Comparison of ENCODE assay signal across 9 mouse cellular contexts in the genomic region with DNA sequence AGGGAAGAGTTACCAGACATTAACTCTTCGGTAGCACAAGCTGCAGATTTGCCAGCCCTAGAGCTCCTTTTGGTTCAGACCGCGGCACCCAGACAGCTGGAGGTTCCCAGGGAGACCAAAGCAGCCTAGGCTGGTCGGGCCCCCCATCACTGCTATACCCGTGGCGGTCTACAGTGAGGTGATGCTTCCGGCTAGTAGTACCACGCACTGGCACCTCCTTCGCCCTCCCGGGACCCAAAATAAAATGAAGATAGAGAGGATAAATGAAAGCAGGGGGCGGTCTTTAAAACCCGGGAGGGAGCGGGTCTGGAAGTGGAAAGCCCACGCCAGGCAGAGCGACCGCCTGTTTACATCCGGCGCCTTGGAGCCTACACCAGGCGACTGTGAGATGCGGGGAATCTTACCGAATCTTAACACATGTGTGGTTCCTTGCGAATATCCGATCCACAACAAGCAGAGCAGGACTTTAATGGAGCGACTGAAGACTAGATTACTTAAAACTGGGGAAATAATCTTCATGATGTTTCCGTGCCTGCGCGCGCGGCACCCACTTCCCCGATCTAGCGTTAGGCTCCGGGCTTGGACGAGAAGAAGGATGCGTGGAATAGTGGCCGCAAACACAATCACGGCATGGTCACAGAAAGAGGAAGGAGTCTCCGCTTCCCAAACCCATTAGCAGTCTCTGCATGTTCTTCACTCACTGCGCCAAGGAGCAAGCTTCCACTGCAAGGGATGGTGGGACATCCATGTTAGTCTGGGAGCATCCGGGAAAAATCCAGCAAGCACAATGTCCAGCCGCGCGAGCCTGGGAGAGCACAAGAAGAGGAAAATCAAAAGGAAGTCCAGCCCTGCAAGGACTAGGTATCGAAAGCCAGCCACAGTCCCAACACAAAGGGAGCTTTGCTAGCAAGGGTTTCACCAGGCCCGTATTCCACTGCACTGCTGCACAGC. TPM values are rescaled to one million over a fixed set of nuclear protein-coding genes. Genes with fewer than 3 reads are reported as not detected.
A peak's percentile ranks its signal among the peaks of the same experiment; 100 is the strongest.
DNase-seq lines count a peak whose midpoint lies in the region; ATAC-seq and TF ChIP-seq lines count a peak whose summit lies in the region.
"Had no signal": no experiment of that assay in that cellular context is flagged by ENCODE, and none has a peak within 500 bp of the region (broad histone marks: within the 10 kb centered on the region; RNA-seq: fewer than 3 reads in every experiment).

No protein-coding gene starts in this region.

- TF ChIP-seq CTCF in brain, embryonic 14.5 days (IDR thresholded peaks at IDR 0.05; ENCODE audit: borderline replicate concordance, extremely low read depth, insufficient read depth, insufficient read length) = no peak

- TF ChIP-seq POLR2A in brain, embryonic 14.5 days (IDR thresholded peaks at IDR 0.05; ENCODE audit: borderline replicate concordance, extremely low read depth, insufficient read depth, insufficient read length, poor library complexity, severe bottlenecking) = no peak

- no peaks in the 10 kb centered on the region; a peak in 2 of 4 replicates for H3K4me1 ChIP-seq in ES-E14 (ENCODE audit: control insufficient read depth in 2 of 2, insufficient read depth in 2 of 2, low read length in 2 of 2, poor library complexity in 1 of 2)
- H3K4me1 ChIP-seq in forebrain, embryonic 10.5 days = peaks cover 59% of the 10 kb centered on the region
- H3K4me1 ChIP-seq in hindbrain, embryonic 14.5 days (replicated peaks; ENCODE audit: control insufficient read depth, insufficient read depth, low read length) = peaks cover 40% of the 10 kb centered on the region
- H3K4me1 ChIP-seq in liver, embryonic 13.5 days (replicated peaks) = no peaks in the 10 kb centered on the region

- 0 out of 2 replicates have a peak, but pooled peaks cover 3% of the 10 kb centered on the region for H3K27me3 ChIP-seq in forebrain, embryonic 10.5 days (ENCODE audit: poor library complexity, severe bottlenecking)
- H3K27me3 ChIP-seq in hindbrain, embryonic 14.5 days (ENCODE audit: control insufficient read depth, insufficient read depth, low read length) = no peaks in the 10 kb centered on the region
- peaks cover 20% of the 10 kb centered on the region for H3K27me3 ChIP-seq in liver, embryonic 13.5 days

- peak overlapping the region; percentile 40 to 53 for H3K4me3 ChIP-seq in ES-E14 (ENCODE audit: insufficient read depth in 1 of 2, low read depth in 1 of 2, low read length in 2 of 2, poor library complexity in 1 of 2, severe bottlenecking in 1 of 2)
- H3K4me3 ChIP-seq in forebrain, embryonic 10.5 days = peak overlapping the region; percentile 66
- peak overlapping the region; percentile 53 for H3K4me3 ChIP-seq in hindbrain, embryonic 14.5 days (replicated peaks; ENCODE audit: low read length)
- peak overlapping the region; percentile 35 for H3K4me3 ChIP-seq in liver, embryonic 13.5 days (replicated peaks)
- H3K4me3 ChIP-seq: erythroblast, embryonic 14.5 days had no signal

- no peaks in the 10 kb centered on the region for H3K36me3 ChIP-seq in ES-E14 (ENCODE audit: control insufficient read depth, insufficient read depth, low read length, poor library complexity, severe bottlenecking)
- no peaks in the 10 kb centered on the region for H3K36me3 ChIP-seq in forebrain, embryonic 10.5 days (replicated peaks)
- H3K36me3 ChIP-seq in hindbrain, embryonic 14.5 days (replicated peaks; ENCODE audit: control insufficient read depth, insufficient read depth) = no peaks in the 10 kb centered on the region
- no peaks in the 10 kb centered on the region for H3K36me3 ChIP-seq in liver, embryonic 13.5 days

- H3K27ac ChIP-seq in ES-E14 (ENCODE audit: insufficient read depth, low read depth, low read length, poor library complexity, severe bottlenecking) = no peak overlapping the region
- peak overlapping the region; percentile 87 for H3K27ac ChIP-seq in forebrain, embryonic 10.5 days
- peak overlapping the region; percentile 89 for H3K27ac ChIP-seq in hindbrain, embryonic 14.5 days
- no peak overlapping the region for H3K27ac ChIP-seq in liver, embryonic 13.5 days

- H3K9me3 ChIP-seq in ES-E14 (ENCODE audit: control insufficient read depth, insufficient read depth, low read depth, low read length) = no peaks in the 10 kb centered on the region
- no peaks in the 10 kb centered on the region for H3K9me3 ChIP-seq in forebrain, embryonic 10.5 days
- H3K9me3 ChIP-seq in hindbrain, embryonic 14.5 days (ENCODE audit: control insufficient read depth, low read length) = no peaks in the 10 kb centered on the region
- no peaks in the 10 kb centered on the region for H3K9me3 ChIP-seq in liver, embryonic 13.5 days (replicated peaks)

- no peak for DNase-seq in ES-E14 (ENCODE audit: low read depth, low spot score)
- peak; percentile 84 for DNase-seq in brain, embryonic 14.5 days (ENCODE audit: low read depth)
- peak; percentile 59 for DNase-seq in forebrain, embryonic 10.5 days (ENCODE audit: extremely low spot score, low spot score)
- peak; percentile 62 for DNase-seq in hindbrain, embryonic 14.5 days (ENCODE audit: low spot score)
- DNase-seq in liver, embryonic 13.5 days = no peak
- DNase-seq in right cerebral cortex, adult 2 months (ENCODE audit: low spot score in 2 of 2) = peak; percentile 68 to 79
- DNase-seq in spleen, adult 12 weeks (ENCODE audit: low spot score) = no peak

- peak; percentile 83 for ATAC-seq in hindbrain, embryonic 14.5 days (ENCODE audit: low FRiP score)
- no peak for ATAC-seq in liver, embryonic 13.5 days (ENCODE audit: low read depth)
- ATAC-seq in monocyte, adult 5-6 weeks (replicated peaks; ENCODE audit: insufficient number of reproducible peaks, low FRiP score, low TSS enrichment, poor library complexity, severe bottlenecking) = no peak

- in situ Hi-C loops in ES-E14 (cut with MboI; ENCODE audit: low sequenced_read_pairs in 2 of 2, unreplicated experiment in 2 of 2) = no loop called here

- H3K4me2 ChIP-seq in hindbrain, embryonic 14.5 days (replicated peaks) = peak overlapping the region; percentile 77
- H3K4me2 ChIP-seq in liver, embryonic 13.5 days = peak overlapping the region; percentile 53

- WGBS in forebrain, embryonic 10.5 days = under 1% methylated on average over 44 of the region's 44 CpGs
- WGBS in hindbrain, embryonic 14.5 days = under 1% methylated on average over 44 of the region's 44 CpGs
- WGBS in liver, embryonic 13.5 days (ENCODE audit: insufficient replicate concordance) = 2% methylated on average over 44 of the region's 44 CpGs

- no peak overlapping the region for H3K9ac ChIP-seq in ES-E14 (ENCODE audit: insufficient read depth, low read depth, low read length, poor library complexity, severe bottlenecking)
- H3K9ac ChIP-seq in hindbrain, embryonic 14.5 days = peak overlapping the region; percentile 74
- H3K9ac ChIP-seq in liver, embryonic 13.5 days = no peak overlapping the region

TF ChIP-seq in ES-E14, 5 proteins besides CTCF, POLR2A, EP300 and RAD21:
- TF ChIP-seq HCFC1 (IDR thresholded peaks at IDR 0.05; ENCODE audit: borderline replicate concordance, insufficient read depth, low read length) (no peak), ZNF384 (IDR thresholded peaks at IDR 0.05; ENCODE audit: low read depth, low read length) (no peak), ZC3H11A (IDR thresholded peaks at IDR 0.05; ENCODE audit: borderline replicate concordance, low read depth, low read length) (no peak), MAFK (IDR thresholded peaks at IDR 0.05; ENCODE audit: insufficient read depth, low read depth, low read length) (no peak), CHD2 (IDR thresholded peaks at IDR 0.05; ENCODE audit: low read depth, low read length) (no peak)

RNA-seq across cellular contexts. Expression of gene Grik2, which starts 5.5 kb away (rescaled TPM):
- total RNA-seq in ES-E14 (2012; rRNA removed) = 0.22 and 0.26 TPM in 2 replicates
- 45.9 and 50.1 TPM in 2 replicates for polyA plus RNA-seq in brain, embryonic 14.5 days (2012; rRNA removed)
- polyA plus RNA-seq in forebrain, embryonic 10.5 days (2016; fragmentation: Nextera tagmentation; extraction: Ambion mirVana) = 7.8 and 8.4 TPM in 2 replicates
- polyA plus RNA-seq in hindbrain, embryonic 14.5 days (2014; fragmentation: Nextera tagmentation; extraction: Ambion mirVana) = 43.2 and 45.5 TPM in 2 replicates
- 0.08 and 0.14 TPM in 2 replicates for polyA plus RNA-seq in liver, embryonic 13.5 days (2015; fragmentation: Nextera tagmentation; extraction: Ambion mirVana)
- under 0.01 TPM in 1 of 3 replicates, not detected in the others for total RNA-seq in monocyte, adult 5-6 weeks (2017)
- polyA plus RNA-seq: erythroblast, embryonic 14.5 days had no signal

Comparison
In these comparisons a context has a peak if more than half of its experiments do, and no peak if none do; other contexts are left out.
1. DNase-seq: peak in brain, embryonic 14.5 days (single experiment), forebrain, embryonic 10.5 days (single experiment), hindbrain, embryonic 14.5 days (single experiment) and right cerebral cortex, adult 2 months (2 of 2); none in ES-E14 (single experiment), liver, embryonic 13.5 days (single experiment) and spleen, adult 12 weeks (single experiment).
2. H3K27ac ChIP-seq: peak in forebrain, embryonic 10.5 days (single experiment) and hindbrain, embryonic 14.5 days (single experiment); none in ES-E14 (single experiment) and liver, embryonic 13.5 days (single experiment).
3. Peak in every context shown above with its lines, with median percentiles within 50 percentile points of each other: H3K4me3 ChIP-seq.